Mouse (Mus musculus) forebrain, embryonic 16.5 days (tissue): ENCODE results near the gene Rabep2. TPM values are rescaled to one million over a fixed set of nuclear protein-coding genes. Genes with fewer than 3 reads are reported as not detected.

Experiments
- ATAC-seq: fragments of 200-750 bp; cut with Nextera tagmentation; 2 replicates; pipeline ENCODE4 v1.8.0; 2017; ENCODE audit warnings: mild to moderate bottlenecking, moderate library complexity
- H3K27ac ChIP-seq: fragments of 300-500 bp; sonication (generic); 2 replicates; pipeline ENCODE4 v1.5.1; 2014; ENCODE audit warnings: low read length, control low read depth
- H3K27me3 ChIP-seq: fragments of 300-500 bp; sonication (generic); replicated peaks from 2 replicates; pipeline ENCODE4 v1.6.1; 2014; ENCODE audit warnings: low read length; ENCODE audit not compliant: control insufficient read depth, insufficient read depth
- H3K36me3 ChIP-seq: fragments of 300-500 bp; sonication (generic); 2 replicates; pipeline ENCODE4 v1.6.1; 2014; ENCODE audit not compliant: control insufficient read depth, insufficient read depth
- H3K4me1 ChIP-seq: fragments of 300-500 bp; sonication (generic); replicated peaks from 2 replicates; pipeline ENCODE4 v1.6.1; 2014; ENCODE audit warnings: low read length; ENCODE audit not compliant: control insufficient read depth, insufficient read depth
- H3K4me2 ChIP-seq: fragments of 300-500 bp; sonication (generic); 2 replicates; pipeline ENCODE4 v1.6.1; 2014; ENCODE audit warnings: mild to moderate bottlenecking, low read length, control low read depth
- H3K4me3 ChIP-seq: fragments of 300-500 bp; sonication (generic); replicated peaks from 2 replicates; pipeline ENCODE4 v1.5.1; 2014; ENCODE audit warnings: mild to moderate bottlenecking, low read length, control low read depth
- H3K9ac ChIP-seq: fragments of 300-500 bp; sonication (generic); replicated peaks from 2 replicates; pipeline ENCODE4 v1.6.1; 2014; ENCODE audit warnings: low read depth, low read length, control low read depth
- H3K9me3 ChIP-seq: fragments of 300-500 bp; sonication (generic); 2 replicates; pipeline ENCODE4 v1.6.1; 2016; ENCODE audit warnings: low read length; ENCODE audit not compliant: control insufficient read depth
- WGBS: fragments of 180-500 bp; shearing (Covaris S2); extraction: QIAGEN DNeasy Blood & Tissue Kit; methylation state at CpG from one replicate; pipeline ENCODE4 v1.1.7; 2014; 5-methylcytosine and 5-hydroxymethylcytosine counted together
- polyA plus RNA-seq: library from polyadenylated mRNA; unstranded; fragments of >200 nt; fragmentation: Nextera tagmentation; extraction: Ambion mirVana; gene quantifications from 2 replicates; pipeline ENCODE4 v1.2.1, GENCODE M21; 2015

The Rabep2 gene
- polyA plus RNA-seq, 1 experiment from 2014 or later, result 26.5 TPM

GRCm38 (mm10) chr7:126494120-126494519 lies 65.6 kb downstream of the Rabep2 start:
- no peak overlapping the region for H3K9ac ChIP-seq
- H3K36me3 ChIP-seq, result peaks cover 75% of the 10 kb centered on the region
- H3K27me3 ChIP-seq, result no peaks in the 10 kb centered on the region
- H3K4me1 ChIP-seq, result no peaks in the 10 kb centered on the region
- no peaks in the 10 kb centered on the region for H3K9me3 ChIP-seq
- H3K4me2 ChIP-seq, result no peak overlapping the region
- WGBS, result 97% methylated on average over 6 of the region's 6 CpGs
- ATAC-seq, result no peak
- H3K27ac ChIP-seq, result no peak overlapping the region
- H3K4me3 ChIP-seq, result no peak overlapping the region

- Histone ChIP-seq H3K27me3 (no peaks in the 10 kb centered on the region), H3K27ac (no peak overlapping the region)
- 88% methylated on average over 5 of the region's 5 CpGs for WGBS
Measured at GRCm38 (mm10) chr7:126496475-126496874, 67.9 kb downstream of the Rabep2 start.

GRCm38 (mm10) chr7:126497966-126498365 lies 69.4 kb downstream of the Rabep2 start:
- H3K27ac ChIP-seq, result no peak overlapping the region
- peaks cover 10% of the 10 kb centered on the region for H3K4me1 ChIP-seq
- no peak overlapping the region for H3K9ac ChIP-seq
- WGBS, result 87% methylated on average over 12 of the region's 12 CpGs
- no peak overlapping the region for H3K4me2 ChIP-seq
- H3K9me3 ChIP-seq, result no peaks in the 10 kb centered on the region
- no peak for ATAC-seq
- peaks cover 74% of the 10 kb centered on the region for H3K36me3 ChIP-seq
- no peak overlapping the region for H3K4me3 ChIP-seq
- H3K27me3 ChIP-seq, result no peaks in the 10 kb centered on the region

More at GRCm38 (mm10) chr7:126496475-126496874, 67.9 kb downstream of the Rabep2 start:
- no peak for ATAC-seq
- Histone ChIP-seq H3K36me3 (peaks cover 84% of the 10 kb centered on the region), H3K9ac (no peak overlapping the region), H3K9me3 (no peaks in the 10 kb centered on the region), H3K4me3 (no peak overlapping the region), H3K4me1 (peaks cover 8% of the 10 kb centered on the region), H3K4me2 (no peak overlapping the region)

Other genes with a start within 250 kb of the Rabep2 start
- gene Xpo6, start 228.3 kb upstream of the Rabep2 start, polyA plus RNA-seq, result 48.5 and 51.9 TPM in 2 replicates
- 295 and 323 TPM in 2 replicates for gene Sbk1, start 156.1 kb upstream of the Rabep2 start, polyA plus RNA-seq
- 0.77 and 0.98 TPM in 2 replicates for gene Lat, start 59.2 kb upstream of the Rabep2 start, polyA plus RNA-seq
- gene Spns1, start 51.3 kb upstream of the Rabep2 start, polyA plus RNA-seq, result 75.5 and 80.1 TPM in 2 replicates
- 2.6 and 2.9 TPM in 2 replicates for gene Nfatc2ip, start 32.0 kb upstream of the Rabep2 start, polyA plus RNA-seq
- not detected in 2 replicates for gene Cd19, start 13.9 kb upstream of the Rabep2 start, polyA plus RNA-seq
- gene Atp2a1, start 34.3 kb downstream of the Rabep2 start, polyA plus RNA-seq, result 0.30 and 0.51 TPM in 2 replicates
- gene Sh2b1, start 46.7 kb downstream of the Rabep2 start, polyA plus RNA-seq, result 71.2 and 73.9 TPM in 2 replicates
- 131 and 140 TPM in 2 replicates for gene Tufm, start 58.6 kb downstream of the Rabep2 start, polyA plus RNA-seq
- 65.4 and 69.9 TPM in 2 replicates for gene Atxn2l, start 74.7 kb downstream of the Rabep2 start, polyA plus RNA-seq
- gene Eif3c, start 137.7 kb downstream of the Rabep2 start, polyA plus RNA-seq, result 181 and 190 TPM in 2 replicates
- 0.29 and 0.77 TPM in 2 replicates for gene Apobr, start 156.2 kb downstream of the Rabep2 start, polyA plus RNA-seq
- gene Cln3, start 157.1 kb downstream of the Rabep2 start, polyA plus RNA-seq, result 34.4 and 37.3 TPM in 2 replicates
- not detected in 2 replicates for gene Il27, start 166.2 kb downstream of the Rabep2 start, polyA plus RNA-seq
- gene Nupr1, start 202.1 kb downstream of the Rabep2 start, polyA plus RNA-seq, result 5.2 and 5.7 TPM in 2 replicates
- 55.8 and 57.5 TPM in 2 replicates for gene Sgf29, start 220.6 kb downstream of the Rabep2 start, polyA plus RNA-seq
- gene Sult1a1, start 247.7 kb downstream of the Rabep2 start, polyA plus RNA-seq, result 4.3 and 5.9 TPM in 2 replicates